Mouse (Mus musculus) neutrophil, adult 83 days (primary cell): ENCODE data around the gene Gm3159. TPM values are rescaled to one million over a fixed set of nuclear protein-coding genes. Genes with fewer than 3 reads are reported as not detected.

Experiments
- total RNA-seq, 2 experiments: library from RNA; stranded (reverse); gene quantifications; one replicate each; pipeline ENCODE4 v1.2.4; 2023

Gene Gm3159
- total RNA-seq: not detected

DNA sequence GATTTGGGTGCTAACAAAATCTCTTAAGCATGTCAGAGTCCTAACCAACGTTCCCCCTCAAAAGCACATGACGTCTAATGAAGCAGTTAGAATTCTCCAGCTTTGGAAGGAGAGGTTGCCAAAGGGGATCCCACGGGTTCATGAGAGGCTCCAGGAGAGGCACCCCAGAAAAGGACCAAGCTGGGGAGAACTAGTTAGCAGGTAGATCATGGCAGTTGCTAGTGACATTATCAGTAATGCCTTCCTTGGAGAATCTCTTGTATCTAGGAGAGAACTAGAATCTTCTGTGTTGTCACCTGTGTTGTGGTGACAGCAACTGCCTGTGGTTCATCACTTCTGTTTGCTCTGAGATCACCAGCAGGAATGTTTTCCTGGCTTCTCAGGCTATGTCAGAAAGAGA is at the start of gene Gm3159:
Gene Gm3159 (plus strand): TSS at position 301 of the 400 bp plus-strand sequence.

DNA sequence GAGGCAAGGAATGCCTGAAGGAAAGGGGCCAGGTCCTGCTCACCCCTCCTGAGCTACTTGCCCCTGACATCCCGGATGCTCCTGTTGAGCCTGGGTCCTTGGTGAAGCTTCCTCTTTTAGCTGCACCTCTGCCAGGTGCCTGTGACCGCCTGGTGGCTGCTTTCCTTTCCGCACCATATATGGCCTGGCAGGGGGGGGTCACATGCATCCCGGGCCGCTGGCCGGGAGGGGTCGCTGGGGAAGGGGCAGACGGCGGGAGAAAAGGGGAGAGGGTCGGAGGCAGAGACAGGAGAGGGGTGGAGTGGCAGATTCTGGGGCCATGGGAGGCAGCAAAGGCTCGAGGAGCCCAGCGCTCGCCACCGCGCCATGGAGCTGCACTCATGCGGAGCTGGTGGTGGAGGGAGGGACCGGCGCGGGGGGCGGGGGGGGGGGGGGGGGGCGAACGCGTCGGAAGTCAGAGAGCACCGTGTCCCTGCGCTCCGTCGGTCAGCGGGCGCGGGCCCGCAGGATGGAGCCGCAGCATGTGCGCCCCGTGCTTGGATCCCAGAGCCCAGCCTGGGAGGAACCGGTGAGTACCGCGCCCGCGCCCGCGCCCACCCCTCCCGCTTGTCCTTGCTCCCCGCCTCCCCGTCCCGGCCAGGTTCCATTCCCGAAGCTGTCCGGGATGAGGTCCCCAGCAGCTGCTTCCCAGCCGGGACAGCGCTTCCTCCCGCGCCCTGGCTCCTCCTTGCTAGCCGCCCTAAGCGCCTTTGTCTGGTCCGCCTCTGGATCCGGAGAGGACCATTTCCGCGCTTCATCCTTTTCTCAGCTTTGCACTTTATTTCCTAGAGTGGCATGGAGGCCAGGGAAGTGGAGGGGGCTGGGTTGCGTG is 17.9 kb downstream of the Gm3159 start, which contains the start of gene Gm3164:
Gene Gm3164 (plus strand): TSS at position 484 of the 871 bp plus-strand sequence.

DNA sequence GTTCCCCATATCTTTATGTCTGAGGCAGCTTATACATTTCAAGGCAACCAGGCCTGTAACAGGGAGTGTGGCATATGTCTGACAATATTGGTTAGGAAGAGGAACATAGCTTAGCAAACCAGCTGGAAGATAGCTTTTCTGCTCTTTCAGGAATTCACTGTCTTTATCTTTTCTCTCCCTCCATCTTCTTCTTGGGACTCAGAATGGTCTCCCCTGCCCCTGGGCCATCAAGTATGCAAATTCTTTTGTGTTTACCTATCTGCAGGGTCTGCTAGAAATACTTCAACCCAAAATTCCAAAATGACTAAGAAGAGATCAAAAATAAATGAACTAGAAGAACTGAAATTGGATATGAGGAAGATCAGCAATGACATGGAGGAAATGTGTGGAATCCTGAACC is 33.4 kb downstream of the Gm3159 start, which contains the start of gene Gm3173:
Gene Gm3173 (plus strand): TSS at position 301 of the 400 bp plus-strand sequence.

Other genes with a start within 250 kb of the Gm3159 start
- gene Gm3127, start 232.5 kb upstream of the Gm3159 start, total RNA-seq: not detected
- not detected for gene Gm2974, start 214.9 kb upstream of the Gm3159 start, total RNA-seq
- not detected for gene Gm3138, start 147.9 kb upstream of the Gm3159 start, total RNA-seq
- not detected for gene Gm3149, start 80.2 kb upstream of the Gm3159 start, total RNA-seq
- not detected for gene 2610042L04Rik, start 62.8 kb upstream of the Gm3159 start, total RNA-seq
- gene Gm3164, start 17.9 kb downstream of the Gm3159 start, total RNA-seq: not detected
- gene Gm3173, start 33.5 kb downstream of the Gm3159 start, total RNA-seq: not detected
- not detected for gene Gm3182, start 84.2 kb downstream of the Gm3159 start, total RNA-seq
- gene Gm3047, start 157.9 kb downstream of the Gm3159 start, total RNA-seq: not detected
- gene Gm8159, start 234.8 kb downstream of the Gm3159 start, total RNA-seq: not detected